Mouse (Mus musculus) neural tube, embryonic 11.5 days (tissue): Measurements from ENCODE around the gene Cpne9. TPM values are rescaled to one million over a fixed set of nuclear protein-coding genes. Genes with fewer than 3 reads are reported as not detected.

Experiments
- ATAC-seq: fragments of 200-750 bp; cut with Nextera tagmentation; 2 replicates; pipeline ENCODE4 v1.8.0; 2017; ENCODE audit warnings: moderate number of reproducible peaks, mild to moderate bottlenecking, moderate TSS enrichment, moderate library complexity; ENCODE audit not compliant: insufficient read depth, low FRiP score, low TSS enrichment
- DNase-seq: peaks from one replicate; pipeline ENCODE4 v3.0.0-alpha.2; 2015; ENCODE audit warnings: low spot score
- H3K27ac ChIP-seq: fragments of 300-500 bp; sonication (generic); 2 replicates; pipeline ENCODE4 v1.5.1; 2014; ENCODE audit warnings: low read depth, mild to moderate bottlenecking, low read length
- H3K27me3 ChIP-seq: fragments of 300-500 bp; sonication (generic); 2 replicates; pipeline ENCODE4 v1.6.1; 2014; ENCODE audit warnings: mild to moderate bottlenecking, low read length, mixed read lengths; ENCODE audit not compliant: control insufficient read depth, insufficient read depth
- H3K36me3 ChIP-seq: fragments of 300-500 bp; sonication (generic); 2 replicates; pipeline ENCODE4 v1.6.1; 2014; ENCODE audit warnings: mild to moderate bottlenecking, low read length, moderate library complexity, mixed read lengths; ENCODE audit not compliant: control insufficient read depth, insufficient read depth
- H3K4me1 ChIP-seq: fragments of 300-500 bp; sonication (generic); 2 replicates; pipeline ENCODE4 v1.6.1; 2014; ENCODE audit warnings: low read length, mixed read lengths; ENCODE audit not compliant: control insufficient read depth, insufficient read depth
- H3K4me2 ChIP-seq: fragments of 300-500 bp; sonication (generic); 2 replicates; pipeline ENCODE4 v1.6.1; 2014; ENCODE audit warnings: low read depth, mild to moderate bottlenecking, moderate library complexity
- H3K4me3 ChIP-seq: fragments of 300-500 bp; sonication (generic); 2 replicates; pipeline ENCODE4 v1.5.1; 2014; ENCODE audit warnings: low read depth, low read length
- H3K9ac ChIP-seq: fragments of 300-500 bp; sonication (generic); 2 replicates; pipeline ENCODE4 v1.6.1; 2014; ENCODE audit warnings: mild to moderate bottlenecking, low read length
- H3K9me3 ChIP-seq: fragments of 300-500 bp; sonication (generic); 2 replicates; pipeline ENCODE4 v1.6.1; 2016; ENCODE audit warnings: low read length; ENCODE audit not compliant: control insufficient read depth
- WGBS: fragments of 180-500 bp; shearing (Covaris S2); extraction: QIAGEN DNeasy Blood & Tissue Kit; methylation state at CpG from one replicate; pipeline ENCODE4 v1.1.7; 2014; 5-methylcytosine and 5-hydroxymethylcytosine counted together
- polyA plus RNA-seq: library from polyadenylated mRNA; unstranded; fragments of >200 nt; fragmentation: Nextera tagmentation; extraction: Ambion mirVana; gene quantifications from 2 replicates; pipeline ENCODE4 v1.2.1, GENCODE M21; 2014

The Cpne9 gene
- polyA plus RNA-seq: 0.08 and 0.18 TPM in 2 replicates

GRCm38 (mm10) chr6:113282101-113282802 lies at the start of gene Cpne9:
Cpne9 (plus strand) TSS chr6:113282307.
- Histone ChIP-seq H3K27ac (no peak within 1 kb of the TSS), H3K27me3 (peaks cover 26% of the 10 kb centered on the region), H3K9me3 (no peaks in the 10 kb centered on the region), H3K9ac (0 out of 2 replicates have a peak within 1 kb of the TSS, but pooled peaks have one; percentile 14), H3K36me3 (no peaks in the 10 kb centered on the region), H3K4me1 (no peaks in the 10 kb centered on the region), H3K4me2 (peak within 1 kb of the TSS; percentile 35), H3K4me3 (0 out of 2 replicates have a peak within 1 kb of the TSS, but pooled peaks have one; percentile 3)
- DNase-seq (peak; percentile 70), ATAC-seq (peak; percentile 65)
- under 1% methylated on average over 37 of the region's 37 CpGs for WGBS

- no peak overlapping the region for H3K4me2 ChIP-seq
- H3K9me3 ChIP-seq: no peaks in the 10 kb centered on the region
- no peak overlapping the region for H3K27ac ChIP-seq
- ATAC-seq (no peak), DNase-seq (no peak)
- H3K9ac ChIP-seq: no peak overlapping the region
- H3K36me3 ChIP-seq: no peaks in the 10 kb centered on the region
- H3K4me1 ChIP-seq: peaks cover 6% of the 10 kb centered on the region; the same call in 1 of the 2 replicates
- H3K4me3 ChIP-seq: no peak overlapping the region
- H3K27me3 ChIP-seq: no peaks in the 10 kb centered on the region
- WGBS: 69% methylated on average over 5 of the region's 5 CpGs
These were observed 47.0 kb upstream of the Cpne9 start for GRCm38 (mm10) chr6:113235141-113235540.

GRCm38 (mm10) chr6:113237542-113238270 lies 44.4 kb upstream of the Cpne9 start, which contains the start of gene Mtmr14:
Mtmr14 (plus strand) TSS chr6:113237843.
- under 1% methylated on average over 55 of the region's 55 CpGs for WGBS
- Histone ChIP-seq H3K9ac (peak within 1 kb of the TSS; percentile 77), H3K4me3 (peak within 1 kb of the TSS; percentile 99), H3K4me2 (peak within 1 kb of the TSS; percentile 90), H3K27me3 (no peaks in the 10 kb centered on the region), H3K4me1 (peaks cover 6% of the 10 kb centered on the region; the same call in 1 of the 2 replicates), H3K9me3 (no peaks in the 10 kb centered on the region), H3K27ac (0 out of 2 replicates have a peak within 1 kb of the TSS, but pooled peaks have one; percentile 8), H3K36me3 (no peaks in the 10 kb centered on the region)
- peak; percentile 99 for DNase-seq
- peak; percentile 99 for ATAC-seq

GRCm38 (mm10) chr6:113238442-113238841 lies 43.7 kb upstream of the Cpne9 start:
- H3K4me1 ChIP-seq: peaks cover 6% of the 10 kb centered on the region; the same call in 1 of the 2 replicates
- WGBS: 34% methylated on average over 6 of the region's 6 CpGs
- H3K4me2 ChIP-seq: peak overlapping the region; percentile 90
- DNase-seq (no peak), ATAC-seq (no peak)
- H3K27me3 ChIP-seq: no peaks in the 10 kb centered on the region
- H3K27ac ChIP-seq: no peak overlapping the region
- H3K4me3 ChIP-seq: peak overlapping the region; percentile 99
- no peaks in the 10 kb centered on the region for H3K9me3 ChIP-seq
- peak overlapping the region; percentile 77 for H3K9ac ChIP-seq
- no peaks in the 10 kb centered on the region for H3K36me3 ChIP-seq

GRCm38 (mm10) chr6:113242753-113243152 lies 39.4 kb upstream of the Cpne9 start:
- DNase-seq (no peak), ATAC-seq (no peak)
- Histone ChIP-seq H3K9me3 (no peaks in the 10 kb centered on the region), H3K27me3 (no peaks in the 10 kb centered on the region), H3K4me1 (peaks cover 6% of the 10 kb centered on the region; the same call in 1 of the 2 replicates), H3K4me2 (no peak overlapping the region), H3K36me3 (peaks cover 2% of the 10 kb centered on the region; the same call in 1 of the 2 replicates), H3K9ac (no peak overlapping the region), H3K27ac (no peak overlapping the region), H3K4me3 (no peak overlapping the region)
- WGBS: 84% methylated on average over 1 of the region's 1 CpGs

- Histone ChIP-seq H3K9me3 (no peaks in the 10 kb centered on the region), H3K4me3 (no peak overlapping the region), H3K27ac (no peak overlapping the region), H3K4me2 (no peak overlapping the region), H3K9ac (no peak overlapping the region), H3K36me3 (peaks cover 2% of the 10 kb centered on the region; the same call in 1 of the 2 replicates), H3K27me3 (no peaks in the 10 kb centered on the region), H3K4me1 (no peaks in the 10 kb centered on the region)
- DNase-seq (no peak), ATAC-seq (no peak)
- WGBS: 96% methylated on average over 2 of the region's 2 CpGs
These were observed 36.5 kb upstream of the Cpne9 start for GRCm38 (mm10) chr6:113245585-113245984.

- Histone ChIP-seq H3K4me3 (no peak overlapping the region), H3K4me2 (no peak overlapping the region), H3K27ac (no peak overlapping the region), H3K4me1 (no peaks in the 10 kb centered on the region), H3K27me3 (no peaks in the 10 kb centered on the region), H3K9ac (no peak overlapping the region), H3K9me3 (no peaks in the 10 kb centered on the region), H3K36me3 (peaks cover 8% of the 10 kb centered on the region; the same call in 1 of the 2 replicates)
- no peak for ATAC-seq
- DNase-seq: no peak
- 87% methylated on average over 5 of the region's 5 CpGs for WGBS
These were observed 31.3 kb upstream of the Cpne9 start for GRCm38 (mm10) chr6:113250786-113251185.

GRCm38 (mm10) chr6:113251921-113252320 lies 30.2 kb upstream of the Cpne9 start:
- Histone ChIP-seq H3K4me2 (no peak overlapping the region), H3K9me3 (no peaks in the 10 kb centered on the region), H3K4me1 (no peaks in the 10 kb centered on the region), H3K27me3 (no peaks in the 10 kb centered on the region), H3K4me3 (no peak overlapping the region), H3K9ac (no peak overlapping the region), H3K27ac (no peak overlapping the region), H3K36me3 (peaks cover 8% of the 10 kb centered on the region; the same call in 1 of the 2 replicates)
- no peak for DNase-seq
- ATAC-seq: no peak
